Mouse (Mus musculus) ES-Bruce4 (cell line): ENCODE data around the gene Chga.

Experiments
- CTCF ChIP-seq: IDR thresholded peaks from one replicate; pipeline ENCODE4 v1.8.1; 2011; ENCODE audit warnings: low read depth, low read length
- EP300 ChIP-seq: IDR thresholded peaks from 2 replicates; pipeline ENCODE4 v1.6.1; 2011; ENCODE audit warnings: low read depth, low read length; ENCODE audit not compliant: insufficient read depth
- POLR2A ChIP-seq: IDR thresholded peaks from one replicate; pipeline ENCODE4 v1.8.1; 2011; ENCODE audit warnings: low read length; ENCODE audit not compliant: insufficient read depth

DNA sequence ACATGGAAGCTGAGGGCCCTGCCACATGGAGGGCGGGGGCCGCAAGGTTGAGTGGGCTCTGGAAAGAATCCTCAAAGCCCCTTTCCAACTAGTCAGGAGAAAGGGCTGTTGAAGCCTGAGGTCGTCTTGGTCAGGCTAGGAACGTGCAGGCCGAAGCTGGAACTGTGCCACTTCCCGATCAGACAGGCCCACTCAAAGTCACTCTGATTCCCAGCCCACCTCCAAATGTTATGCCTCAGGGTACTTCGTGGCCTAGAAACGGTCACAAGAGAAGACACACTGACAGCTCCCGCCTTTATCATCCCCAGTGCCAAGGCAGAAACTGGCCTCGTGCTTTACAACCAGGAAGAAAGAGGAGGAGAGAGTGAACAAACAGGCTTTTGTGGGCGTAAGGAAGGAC lies 27.7 kb downstream of the Chga start:
- no peak for TF ChIP-seq POLR2A
- TF ChIP-seq CTCF, result no peak
- no peak for TF ChIP-seq EP300
